Mouse (Mus musculus): ENCODE measurements around the gene Efcc1.

The Efcc1 gene

DNA sequence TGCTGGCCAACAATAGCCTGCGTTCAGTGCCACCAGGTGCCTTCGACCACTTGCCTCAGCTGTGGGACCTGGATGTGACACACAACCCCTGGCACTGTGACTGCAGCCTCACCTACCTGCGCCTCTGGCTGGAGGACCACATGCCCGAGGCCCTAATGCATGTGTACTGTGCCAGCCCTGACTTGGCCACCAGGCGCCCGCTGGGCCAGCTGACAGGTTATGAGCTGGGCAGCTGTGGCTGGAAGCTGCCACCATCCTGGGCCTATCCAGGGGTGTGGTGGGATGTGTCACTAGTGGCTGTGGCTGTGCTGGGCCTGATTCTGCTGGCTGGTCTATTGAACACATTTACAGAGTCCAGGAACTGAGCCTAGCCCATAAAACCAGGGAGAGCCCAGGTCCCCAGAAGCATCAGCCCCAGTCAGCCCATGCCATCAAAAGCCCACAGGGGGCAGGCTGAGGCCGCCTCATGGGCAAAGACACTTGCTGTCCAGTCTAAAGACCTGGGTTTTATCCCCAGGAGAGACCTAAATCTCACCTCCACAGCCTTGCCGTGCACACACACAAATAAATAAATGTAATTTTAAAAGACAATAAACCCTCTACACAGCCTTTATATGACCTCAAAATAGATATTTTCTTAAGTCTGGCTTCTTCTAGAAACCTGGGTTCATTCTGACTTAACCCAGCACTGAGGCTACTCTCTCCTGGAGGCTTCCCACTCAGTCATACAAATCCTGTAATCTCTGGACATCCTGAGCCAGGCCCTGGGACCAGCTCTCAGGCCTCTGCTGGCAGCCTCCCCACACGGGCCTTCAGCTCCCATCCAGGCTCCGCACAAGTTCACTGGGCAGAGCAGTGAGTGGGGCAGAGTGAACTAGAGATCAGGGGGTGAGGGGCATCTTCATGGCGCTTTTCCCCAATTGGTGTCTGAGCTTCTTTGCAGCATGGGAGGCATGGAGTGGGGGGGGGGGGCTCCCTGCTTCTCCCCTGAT is 48.8 kb downstream of the Efcc1 start:
- DNase-seq (ENCODE audit: low read depth): no peak

DNA sequence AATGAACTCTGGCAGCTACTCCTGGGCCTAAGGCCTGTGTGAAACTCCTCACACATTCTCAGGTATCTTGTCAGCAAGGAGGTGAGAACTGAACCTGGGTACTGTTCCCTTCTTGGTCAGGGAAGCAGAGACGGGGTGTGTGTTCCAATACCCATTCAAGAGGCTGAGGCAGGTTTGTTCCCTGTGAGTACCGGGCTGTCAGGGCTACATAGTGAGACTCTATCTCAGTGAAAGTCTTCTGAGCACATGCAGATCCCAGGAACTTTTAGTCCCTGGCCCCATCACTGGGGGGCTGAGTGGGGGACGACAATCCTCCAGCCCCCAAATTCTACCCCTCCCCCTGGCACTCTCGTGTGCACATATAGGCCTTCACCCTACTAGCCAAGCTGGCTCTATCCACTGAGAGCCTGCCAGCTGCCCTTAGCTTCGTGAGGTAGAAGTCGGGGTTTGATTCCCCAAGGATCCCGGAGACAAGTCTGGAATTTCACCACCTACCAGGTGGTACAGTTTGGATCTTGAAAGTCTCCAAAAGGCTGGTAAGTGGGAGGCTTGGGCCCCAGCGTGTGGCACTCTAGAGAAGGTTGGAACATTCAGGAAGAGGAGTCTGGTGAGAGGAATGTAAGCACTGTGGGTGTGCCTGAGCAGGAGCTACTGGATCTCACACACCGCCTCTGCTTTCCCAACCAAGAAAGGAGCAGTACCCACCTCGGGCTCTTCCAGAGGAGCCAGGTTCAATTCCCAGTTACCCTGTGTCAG is 50.1 kb downstream of the Efcc1 start:
- no peak for DNase-seq (ENCODE audit: low read depth)

DNA sequence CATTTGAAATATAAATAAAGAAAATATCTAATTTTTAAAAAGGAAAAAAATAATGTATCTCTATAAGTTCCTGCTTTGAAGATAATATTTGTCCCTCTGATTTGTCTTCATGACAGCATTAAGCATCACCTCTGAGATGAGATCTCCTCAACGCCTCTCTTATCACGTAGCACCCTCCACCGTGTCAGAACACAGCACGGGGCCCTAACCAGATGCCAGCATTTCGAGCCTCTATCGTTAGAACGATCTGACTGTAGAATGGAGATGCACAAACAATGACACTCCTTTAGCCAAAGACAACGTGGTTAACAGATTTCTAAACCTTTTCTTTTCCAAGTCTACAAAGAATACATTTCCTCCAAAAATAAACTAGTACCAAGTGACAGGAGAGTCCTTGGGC is 53.4 kb downstream of the Efcc1 start:
- DNase-seq (ENCODE audit: low read depth): no peak

DNA sequence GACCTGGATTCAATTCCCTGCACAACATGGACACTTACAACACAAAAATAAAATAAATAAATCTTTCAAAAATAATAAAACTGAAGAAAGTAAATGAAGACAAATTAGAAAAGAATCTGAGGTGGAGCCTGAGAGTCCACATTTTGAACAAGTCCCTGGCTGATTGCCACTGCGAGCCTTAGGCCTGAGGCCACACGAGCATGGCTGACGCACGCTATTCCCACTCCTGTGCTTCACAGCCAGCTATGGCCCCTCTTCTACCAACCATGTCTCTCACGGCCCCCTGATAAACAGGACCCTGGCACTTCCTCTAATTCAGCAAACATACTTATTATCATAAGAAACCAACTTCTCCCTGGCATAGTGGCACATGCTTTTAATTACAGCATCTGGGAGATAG is 56.0 kb downstream of the Efcc1 start:
- no peak for DNase-seq (ENCODE audit: low read depth)

DNA sequence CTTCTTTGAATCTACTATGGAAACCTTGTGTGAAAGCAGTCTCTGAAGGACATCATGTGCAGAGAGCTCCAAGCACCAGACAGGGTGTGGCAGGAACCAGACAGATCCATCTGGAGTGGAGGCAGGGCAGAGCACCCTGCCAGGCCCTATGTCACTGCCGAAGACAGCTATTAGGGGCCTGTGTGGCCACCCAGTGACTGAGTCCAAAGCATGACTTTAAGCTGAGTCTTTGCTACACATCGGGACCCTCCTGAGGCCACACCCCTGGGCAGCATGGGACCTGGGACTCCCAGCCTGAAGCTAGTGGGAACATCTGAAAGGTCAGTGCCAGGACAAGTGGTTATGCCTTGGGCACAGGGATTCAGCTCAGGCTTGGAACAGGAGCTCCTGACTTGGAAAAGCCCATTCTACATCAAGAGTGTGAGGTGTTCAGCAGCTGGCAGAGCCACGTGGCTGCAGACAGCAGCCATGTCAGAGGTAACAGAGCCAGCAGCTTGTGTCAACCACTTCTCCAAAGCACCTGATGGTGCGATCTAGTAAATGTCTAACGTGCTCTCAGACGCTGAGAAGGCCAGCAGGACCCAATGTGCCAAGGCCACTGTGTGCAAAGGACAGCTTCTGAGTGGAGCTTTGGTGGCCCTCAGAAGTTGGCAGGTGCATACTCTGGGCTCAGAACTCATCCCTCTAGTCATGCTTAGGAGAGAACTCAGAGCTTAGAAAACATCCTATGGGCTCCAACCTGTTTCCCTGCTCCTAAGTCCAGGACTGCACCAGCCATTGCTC is 56.6 kb downstream of the Efcc1 start:
- DNase-seq (ENCODE audit: low read depth): no peak

DNA sequence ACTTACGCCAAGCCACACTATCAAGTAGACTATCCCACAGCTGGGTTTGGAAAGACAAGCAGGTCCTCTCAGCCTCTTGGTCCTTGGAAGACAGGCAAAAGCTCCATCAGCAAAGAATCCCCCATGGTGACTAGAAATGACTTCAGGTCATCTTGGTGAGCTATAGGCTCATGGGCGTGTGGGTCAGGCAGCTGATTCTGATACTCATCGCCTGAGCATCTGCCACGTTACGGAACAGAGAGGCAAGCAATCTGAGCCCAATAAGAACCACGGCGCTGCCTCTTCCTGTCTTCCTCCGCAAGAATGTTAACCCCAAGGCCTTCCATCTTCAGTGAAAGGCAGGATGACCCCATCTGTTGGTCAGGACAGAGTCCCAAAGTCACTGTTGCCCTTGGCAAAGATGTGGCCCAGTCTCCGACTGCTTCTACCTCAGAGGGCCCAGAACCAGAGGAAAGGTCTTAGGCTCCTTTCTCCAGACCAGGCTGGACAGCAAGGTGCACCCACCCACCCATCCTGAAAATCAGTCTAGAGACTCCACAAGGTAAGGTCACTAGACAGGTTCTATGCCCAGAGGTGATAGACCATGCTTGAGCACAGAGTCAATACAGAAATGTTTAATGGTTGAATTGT is 57.7 kb downstream of the Efcc1 start:
- no peak for DNase-seq (ENCODE audit: low read depth)

DNA sequence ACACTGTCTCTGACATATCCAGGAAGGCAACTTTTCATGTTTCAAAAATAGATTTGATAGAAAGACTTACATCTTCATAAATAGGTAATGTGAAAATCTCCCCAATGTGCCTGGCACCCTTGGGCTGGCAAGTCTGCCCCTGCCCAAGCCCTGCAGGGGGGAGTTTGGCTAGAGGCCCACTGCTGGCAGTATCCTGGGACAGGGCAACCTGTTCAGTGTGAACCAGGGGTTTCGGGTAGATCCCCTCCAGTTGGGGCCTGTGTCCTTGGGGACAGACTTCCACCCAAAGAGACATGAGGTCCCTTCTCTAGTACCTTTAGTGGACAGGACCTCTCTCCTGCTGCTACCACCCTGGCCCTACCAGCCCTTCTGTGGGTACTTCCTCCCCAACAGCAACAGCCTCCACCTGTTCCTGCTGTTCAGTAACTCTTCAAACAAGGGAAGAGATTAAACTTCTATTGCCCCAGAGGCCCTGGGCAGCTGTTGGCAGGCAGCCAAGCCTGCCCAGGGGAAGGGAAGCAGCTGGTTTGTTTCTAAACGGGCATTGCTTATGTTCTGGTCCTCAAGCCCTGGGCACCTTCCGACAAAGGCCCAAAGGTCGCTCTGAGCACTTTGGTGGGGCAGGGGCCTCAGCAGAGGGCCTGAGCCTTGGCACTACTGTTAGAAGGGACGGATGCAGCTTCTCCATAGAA is 58.4 kb downstream of the Efcc1 start:
- no peak for DNase-seq (ENCODE audit: low read depth)

DNA sequence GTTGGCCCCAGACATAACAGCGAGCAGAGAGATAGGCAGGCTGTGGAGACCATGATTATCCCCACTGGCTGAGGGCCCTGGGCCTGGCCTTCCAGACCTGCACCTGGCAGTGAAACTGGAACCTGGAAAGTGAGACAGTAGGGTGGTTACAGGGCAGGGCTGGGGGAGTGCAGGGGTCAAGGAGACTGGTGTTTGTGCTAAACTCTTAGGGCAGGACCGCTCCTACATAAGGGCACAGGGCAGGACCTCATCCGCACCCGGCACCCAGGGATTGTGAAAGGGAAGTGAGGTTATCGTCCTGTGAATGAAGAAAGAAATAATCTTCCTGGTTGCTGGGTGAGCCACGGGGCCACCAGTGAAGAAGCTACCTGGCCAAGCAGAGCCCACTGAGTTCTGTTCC is 59.1 kb downstream of the Efcc1 start:
- DNase-seq (ENCODE audit: low read depth): no peak

DNA sequence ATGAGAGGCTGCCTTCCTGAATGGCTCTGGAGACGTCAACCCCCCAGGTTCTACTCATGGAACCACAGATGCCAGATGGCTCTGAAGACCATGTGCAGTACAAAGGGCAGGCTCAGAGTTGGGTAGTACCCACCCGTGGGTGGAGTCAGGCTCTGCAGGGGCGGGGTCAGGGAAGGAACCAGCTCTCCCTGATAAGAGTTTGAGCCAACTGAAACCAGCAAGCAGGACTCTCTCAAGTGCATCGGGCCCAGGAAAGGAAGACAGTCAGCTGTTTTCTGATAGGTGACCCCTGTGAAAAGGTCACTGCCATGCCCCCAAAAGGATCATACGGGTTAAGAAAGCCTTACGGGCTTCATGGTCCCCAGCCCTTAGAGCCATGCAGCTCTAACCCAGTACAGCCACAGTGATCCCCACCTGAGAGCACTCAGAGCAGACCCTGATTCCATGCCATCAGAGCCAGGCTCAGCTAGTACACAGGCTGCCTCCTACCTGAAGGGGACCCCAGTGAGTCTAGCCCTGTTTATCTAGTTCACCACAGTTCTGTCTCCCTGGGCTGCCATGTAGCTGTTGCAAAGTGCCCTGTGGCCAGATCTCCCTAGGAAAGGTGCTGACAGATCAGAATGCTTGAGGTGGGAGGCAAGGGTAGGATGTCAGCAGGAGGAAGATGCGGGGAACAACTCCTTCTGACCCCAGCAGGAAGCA is 60.3 kb downstream of the Efcc1 start:
- DNase-seq (ENCODE audit: low read depth): no peak

DNA sequence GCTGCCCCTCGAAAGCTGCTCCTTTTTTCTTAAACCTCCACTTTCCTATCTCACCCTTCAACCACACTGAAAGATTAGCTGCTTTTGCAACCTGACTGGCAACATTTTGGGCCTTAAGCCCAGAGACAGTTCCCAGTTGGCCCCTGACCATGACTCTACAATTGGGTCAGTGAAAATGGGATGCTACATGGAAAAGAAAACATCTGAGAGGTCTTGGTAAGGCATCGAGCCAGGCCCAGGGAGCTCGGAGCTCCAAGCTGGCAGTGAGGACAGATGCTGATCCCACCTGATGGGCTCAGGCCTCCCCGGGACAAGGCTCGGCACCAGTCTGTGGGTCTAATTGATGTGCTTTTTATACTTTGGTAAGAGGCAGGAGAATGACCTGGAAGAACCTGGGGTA is 61.2 kb downstream of the Efcc1 start:
- DNase-seq (ENCODE audit: low read depth): no peak

DNA sequence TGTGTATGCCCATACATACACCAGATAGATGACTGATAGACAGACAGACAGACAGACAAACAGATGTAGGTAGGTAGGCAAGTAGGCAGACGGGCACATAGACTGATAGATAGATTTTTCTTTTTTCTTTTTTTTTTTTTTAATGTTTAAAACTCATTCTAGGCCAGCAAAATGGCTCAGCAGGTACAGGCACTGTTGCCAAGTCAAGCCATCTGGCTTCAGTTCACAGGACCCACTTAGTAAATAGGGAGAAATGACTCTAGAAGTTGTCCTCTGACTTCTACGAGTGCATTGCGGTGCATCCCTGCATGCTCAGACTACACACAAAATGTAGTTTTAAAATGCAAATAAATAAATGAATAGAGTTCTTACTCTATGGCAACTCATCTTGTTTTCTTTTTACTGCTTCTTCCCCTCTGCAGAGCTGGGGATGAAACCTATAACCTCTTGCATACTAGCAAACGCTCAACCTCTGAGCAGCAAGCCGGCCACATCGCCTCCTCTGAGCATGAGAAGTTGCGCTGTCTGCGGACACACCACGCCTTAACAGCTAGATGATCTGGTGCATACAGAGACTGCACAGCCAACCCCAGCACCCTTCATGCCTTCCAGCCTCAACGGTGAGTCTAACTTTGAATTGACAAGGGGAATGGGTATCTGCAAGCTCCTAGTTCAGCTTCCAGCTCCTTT is 63.3 kb downstream of the Efcc1 start:
- DNase-seq (ENCODE audit: low read depth): no peak

DNA sequence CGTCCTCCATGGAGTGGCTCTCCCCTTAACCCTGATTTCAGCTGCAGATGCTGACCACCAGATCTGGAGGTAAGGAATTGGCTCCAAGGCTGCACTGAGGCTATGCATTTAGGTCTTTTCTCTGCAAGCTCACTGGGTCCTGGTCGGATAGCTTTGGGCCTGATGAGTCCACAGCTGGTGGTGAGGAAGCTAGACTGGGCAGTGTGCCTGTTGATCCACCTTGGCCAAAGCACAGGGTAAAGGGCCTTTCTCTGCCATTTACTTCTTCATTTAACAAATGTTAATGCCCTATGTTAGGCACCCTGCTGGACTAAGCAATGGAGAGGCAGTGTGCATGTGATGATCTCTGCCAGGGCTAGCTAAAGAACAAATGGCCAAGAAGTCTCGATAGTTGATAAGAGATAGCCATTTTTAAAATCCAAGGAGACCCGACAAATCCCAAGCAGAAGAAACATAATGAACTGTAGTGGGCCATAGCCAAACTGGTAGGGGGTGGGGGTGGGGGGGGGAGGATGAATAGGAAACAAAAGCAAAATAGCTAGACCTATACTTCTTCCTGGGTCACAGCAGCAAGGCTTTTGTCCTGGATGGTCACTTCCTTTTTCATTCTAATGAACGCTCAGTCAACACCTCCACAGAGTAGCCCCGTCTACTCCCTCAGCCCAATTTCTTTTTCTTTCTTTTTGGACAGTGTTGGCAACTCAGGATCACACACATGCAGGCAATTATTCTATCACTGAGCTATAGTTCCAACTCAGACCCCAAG is 64.9 kb downstream of the Efcc1 start:
- DNase-seq (ENCODE audit: low read depth): no peak

DNA sequence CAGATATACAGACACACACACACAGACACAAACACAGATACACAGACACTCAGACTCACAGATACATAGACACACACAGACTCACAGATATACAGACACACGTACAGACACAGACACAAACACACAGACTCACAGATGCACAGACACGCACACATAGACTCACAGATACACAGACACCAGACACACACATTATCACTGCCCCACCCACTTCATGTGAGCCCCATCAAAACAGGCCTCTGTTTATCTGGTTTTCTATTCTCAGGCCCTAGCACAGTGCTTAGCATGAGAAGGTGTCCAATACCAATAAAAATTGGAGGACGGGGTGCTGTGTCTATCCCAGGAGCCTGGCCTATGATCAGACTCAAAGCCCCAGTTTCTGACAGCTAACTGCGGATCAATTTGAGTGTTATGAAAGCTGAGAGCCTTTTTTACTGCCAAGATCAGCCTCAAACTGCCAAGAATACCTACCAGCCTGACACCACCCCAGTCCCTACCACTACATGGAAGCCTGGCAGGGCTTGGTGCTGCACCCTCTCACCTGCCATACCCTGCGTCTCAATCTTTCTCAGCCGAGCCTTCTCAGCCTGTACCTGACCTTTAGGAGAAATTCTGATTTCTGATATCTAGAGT is 65.7 kb downstream of the Efcc1 start:
- no peak for DNase-seq (ENCODE audit: low read depth)

DNA sequence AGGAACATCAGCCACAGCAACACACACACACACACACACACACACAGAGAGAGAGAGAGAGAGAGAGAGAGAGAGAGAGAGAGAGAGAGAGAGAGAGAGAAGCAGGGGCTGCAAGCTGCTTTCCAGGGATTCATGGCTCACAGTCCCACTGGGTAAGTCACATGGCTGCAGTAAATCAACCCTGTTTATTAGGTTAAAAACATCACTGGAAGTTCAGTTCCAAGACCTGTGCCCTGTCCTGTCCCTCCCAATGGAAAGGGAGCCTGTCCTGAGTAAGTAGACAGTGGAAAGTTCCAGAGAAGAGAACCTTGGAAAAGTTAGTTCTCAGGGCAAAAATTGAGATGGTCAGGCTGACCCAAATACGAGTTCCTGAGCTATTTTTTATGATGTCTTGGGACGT is 66.7 kb downstream of the Efcc1 start:
- no peak for DNase-seq (ENCODE audit: low read depth)

DNA sequence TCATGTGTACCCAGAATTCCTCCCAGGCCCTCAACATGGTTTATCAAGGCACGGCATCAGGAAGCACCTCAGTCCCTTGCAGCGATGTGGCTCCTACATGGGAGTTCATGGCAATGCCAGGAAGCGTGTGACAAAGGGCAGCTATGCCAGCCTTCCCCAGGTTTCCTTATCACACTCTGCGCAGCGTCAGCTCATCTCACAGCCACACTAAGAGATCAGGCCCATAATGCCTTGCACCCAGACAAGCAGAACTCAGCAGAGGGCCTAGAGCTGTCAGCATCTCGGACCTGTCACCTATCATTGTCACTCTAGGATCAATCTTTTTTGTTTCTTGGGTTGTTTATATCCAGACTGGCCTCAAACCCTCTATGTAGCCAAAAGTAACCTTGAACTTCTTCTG is 68.9 kb downstream of the Efcc1 start:
- DNase-seq (ENCODE audit: low read depth): no peak

DNA sequence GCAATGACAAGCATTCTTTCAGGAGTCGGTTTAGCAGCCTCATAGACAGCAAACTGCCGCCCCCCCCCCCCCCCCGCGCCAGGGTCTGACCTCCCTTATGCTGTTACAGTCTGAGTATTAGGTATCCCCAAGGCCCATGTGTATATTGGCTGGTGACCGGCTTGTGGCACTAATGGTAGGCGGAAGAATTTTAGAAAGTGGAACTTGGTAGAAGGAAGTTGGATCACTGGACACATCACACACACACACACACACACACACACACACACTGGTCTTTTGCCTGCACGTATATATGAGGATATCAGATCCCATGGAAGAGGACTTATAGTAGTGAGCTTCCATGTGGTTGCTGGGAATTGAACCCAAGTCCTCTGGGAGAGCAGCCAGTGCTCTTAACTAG is 71.8 kb downstream of the Efcc1 start:
- DNase-seq (ENCODE audit: low read depth): no peak

DNA sequence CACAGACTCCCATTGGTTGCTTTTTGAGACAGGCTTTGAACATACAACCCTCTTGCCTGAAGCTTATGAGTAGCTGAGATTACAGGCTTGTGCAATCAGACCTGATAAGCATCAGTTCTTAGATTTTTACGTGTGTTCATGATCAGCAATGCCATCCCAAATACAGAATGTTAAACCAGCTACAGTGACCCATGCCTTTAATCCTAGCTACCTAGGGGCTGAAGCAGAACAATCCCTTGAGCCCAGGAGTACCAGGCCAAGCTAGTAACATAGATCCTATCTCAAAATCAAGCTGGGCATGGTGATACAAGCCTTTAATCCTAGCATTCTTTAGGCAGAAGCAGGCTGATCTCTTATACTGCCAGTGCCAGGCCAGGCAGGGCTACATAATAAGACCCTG is 73.4 kb downstream of the Efcc1 start:
- DNase-seq (ENCODE audit: low read depth): no peak

DNA sequence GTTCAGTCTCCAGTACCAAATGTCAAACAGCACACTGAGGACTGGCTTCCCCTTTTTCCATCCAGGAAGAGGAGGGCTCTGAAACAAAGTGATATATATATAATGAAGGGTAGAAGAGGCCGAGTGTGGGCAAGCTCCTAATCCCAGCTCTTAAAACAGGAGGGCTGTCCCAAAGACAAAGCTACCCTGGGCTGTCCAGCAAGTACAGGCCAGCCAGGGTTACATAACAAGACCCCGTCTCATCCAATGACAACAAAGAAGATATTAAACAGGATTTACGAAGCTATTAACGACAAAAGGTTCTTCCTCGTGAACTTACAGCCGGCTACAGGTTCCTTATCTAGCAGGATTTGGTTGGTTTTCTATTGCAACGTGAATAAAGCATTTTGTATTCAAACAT is 74.2 kb downstream of the Efcc1 start:
- DNase-seq (ENCODE audit: low read depth): no peak

DNA sequence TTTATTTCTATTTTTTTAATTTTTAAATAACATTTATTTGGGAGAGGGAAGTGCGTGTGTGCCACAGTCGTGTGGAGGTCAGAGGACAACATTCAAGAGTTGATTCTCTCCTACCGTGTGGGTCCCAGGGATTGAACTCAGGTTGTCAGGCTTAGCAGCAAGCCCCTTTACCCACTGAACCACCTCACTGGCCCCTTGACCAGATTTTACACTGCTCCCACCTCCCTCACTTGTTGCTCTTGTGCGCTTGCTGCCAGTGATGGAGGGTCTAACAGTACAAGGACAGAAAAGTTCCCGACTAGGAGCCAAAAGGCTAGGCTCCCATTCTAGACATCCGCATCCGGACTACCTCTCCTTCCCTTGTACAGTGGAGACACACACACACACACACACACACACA is 74.8 kb downstream of the Efcc1 start:
- DNase-seq (ENCODE audit: low read depth): no peak
